Mouse (Mus musculus): ENCODE measurements at regions not wholly inside any gene's neighbourhood (a gene's known extent, or its start where the extent isn't known, plus 50 kb on each side); places are given as distances from the start of the nearest gene placed in this dataset.

DNA sequence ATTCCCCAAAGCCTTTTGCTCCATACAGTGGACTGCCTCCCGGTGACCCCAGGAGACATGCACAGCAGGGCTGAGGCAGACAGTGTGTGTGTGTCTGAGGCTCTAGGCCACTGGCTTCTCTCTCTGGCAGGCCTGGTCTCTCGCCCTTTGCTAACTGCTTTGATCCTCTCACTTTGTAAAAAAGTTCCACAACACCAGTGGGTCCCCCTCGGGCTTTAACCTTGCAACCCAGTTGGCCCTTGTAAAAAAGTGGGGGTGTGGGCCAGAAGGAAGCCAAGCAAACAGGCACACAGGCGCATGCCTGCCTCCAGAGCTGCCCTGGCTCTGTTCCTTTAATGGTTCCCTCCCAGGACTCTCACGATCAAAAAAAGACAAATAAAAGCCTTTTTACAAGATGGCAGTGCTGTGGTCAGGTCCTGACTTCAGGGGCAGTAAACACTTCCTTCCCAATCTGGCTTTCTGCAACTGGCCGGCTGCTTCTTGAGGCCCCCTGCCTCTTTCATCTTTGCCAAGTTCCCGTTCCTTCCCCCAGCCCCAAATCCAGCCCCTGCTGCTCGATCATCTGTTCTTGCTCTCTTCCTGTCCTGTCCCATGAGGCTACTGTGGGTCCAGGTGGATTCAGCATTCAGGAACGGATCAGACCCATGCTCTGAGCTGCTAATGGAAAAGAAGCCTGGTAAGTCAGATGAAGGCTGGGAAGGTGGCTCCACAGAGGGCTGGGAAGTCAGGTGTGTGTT is 419.0 kb upstream of the Tbx3 start:
- Histone ChIP-seq H3K27ac (no peak overlapping the region), H3K4me2 (no peak overlapping the region), H3K27me3 (peaks cover 31% of the 10 kb centered on the region), H3K9ac (no peak overlapping the region), H3K4me1 (peaks cover 14% of the 10 kb centered on the region), H3K9me3 (no peaks in the 10 kb centered on the region), H3K4me3 (no peak overlapping the region), H3K36me3 (no peaks in the 10 kb centered on the region)
- no peak for ATAC-seq (ENCODE audit: insufficient number of reproducible peaks, low FRiP score, low TSS enrichment, low read depth)
- 15% methylated on average over 9 of the region's 9 CpGs for WGBS

DNA sequence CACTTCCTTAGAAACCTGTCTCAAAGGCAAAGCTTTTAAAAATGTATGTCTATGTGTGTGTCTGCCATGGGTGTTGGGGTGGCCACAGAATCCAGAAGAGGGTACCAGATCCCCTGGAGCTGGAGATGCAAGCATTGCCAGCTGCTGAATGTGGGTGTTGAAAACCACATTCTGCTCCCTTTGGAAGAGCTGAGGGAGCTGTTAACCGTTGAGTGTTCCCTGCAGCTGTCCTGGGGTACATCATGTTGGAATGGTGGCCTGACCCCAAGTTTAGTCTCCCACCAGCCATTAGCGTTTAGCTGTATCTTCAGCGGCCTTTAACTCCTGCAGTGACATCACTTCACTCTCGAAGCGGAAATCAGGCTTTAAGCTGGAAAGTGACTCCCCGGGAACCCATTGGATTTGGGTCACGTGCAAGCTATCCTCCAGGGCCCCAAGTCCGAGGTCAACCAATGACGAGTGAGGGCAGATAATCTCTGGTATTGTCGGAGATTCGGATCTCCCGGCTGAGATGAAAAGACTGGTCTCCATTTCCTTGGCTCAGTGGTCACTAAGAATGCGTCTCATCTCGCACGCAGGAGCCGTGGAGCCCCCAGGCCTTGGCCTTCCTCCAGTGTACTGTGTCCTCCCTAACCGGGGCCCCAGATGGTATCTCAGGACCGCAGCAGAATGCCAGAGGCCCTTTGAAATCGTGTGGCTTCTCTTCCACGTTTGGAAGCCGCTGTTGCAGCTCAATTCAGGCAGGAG is 412.9 kb upstream of the Tbx3 start:
- no peak overlapping the region for H3K27ac ChIP-seq
- H3K9me3 ChIP-seq, result no peaks in the 10 kb centered on the region
- H3K4me3 ChIP-seq, result no peak overlapping the region
- H3K4me1 ChIP-seq, result peaks cover 7% of the 10 kb centered on the region
- no peak overlapping the region for H3K4me2 ChIP-seq
- H3K36me3 ChIP-seq, result no peaks in the 10 kb centered on the region
- 61% methylated on average over 21 of the region's 21 CpGs for WGBS
- ATAC-seq (ENCODE audit: insufficient number of reproducible peaks, low FRiP score, low TSS enrichment, low read depth), result no peak
- H3K9ac ChIP-seq, result no peak overlapping the region
- peaks cover 45% of the 10 kb centered on the region for H3K27me3 ChIP-seq

DNA sequence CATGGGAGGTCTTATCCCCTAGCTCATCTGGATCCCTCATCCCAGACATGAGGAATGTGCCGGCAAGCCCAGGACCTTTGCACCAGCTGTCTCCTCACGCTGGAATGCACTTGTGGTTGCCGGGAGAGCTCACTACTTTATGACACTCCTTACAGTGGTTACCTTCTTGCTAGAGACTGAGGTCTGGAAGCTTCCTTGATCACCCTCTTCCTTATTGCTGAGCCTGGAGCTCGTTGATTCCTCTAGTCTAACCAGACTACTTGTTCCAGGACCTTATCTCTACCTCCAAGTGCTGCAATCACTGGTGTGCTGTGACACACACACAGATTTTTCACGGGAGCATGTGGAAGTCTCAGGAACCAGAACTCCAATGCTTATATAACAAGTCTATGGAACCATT is 411.6 kb upstream of the Tbx3 start:
- Histone ChIP-seq H3K27me3 (peaks cover 54% of the 10 kb centered on the region), H3K27ac (no peak overlapping the region), H3K9me3 (no peaks in the 10 kb centered on the region), H3K4me1 (peaks cover 7% of the 10 kb centered on the region), H3K9ac (no peak overlapping the region), H3K4me2 (no peak overlapping the region), H3K4me3 (no peak overlapping the region), H3K36me3 (no peaks in the 10 kb centered on the region)
- no peak for ATAC-seq (ENCODE audit: insufficient number of reproducible peaks, low FRiP score, low TSS enrichment, low read depth)
- 68% methylated on average over 5 of the region's 5 CpGs for WGBS

DNA sequence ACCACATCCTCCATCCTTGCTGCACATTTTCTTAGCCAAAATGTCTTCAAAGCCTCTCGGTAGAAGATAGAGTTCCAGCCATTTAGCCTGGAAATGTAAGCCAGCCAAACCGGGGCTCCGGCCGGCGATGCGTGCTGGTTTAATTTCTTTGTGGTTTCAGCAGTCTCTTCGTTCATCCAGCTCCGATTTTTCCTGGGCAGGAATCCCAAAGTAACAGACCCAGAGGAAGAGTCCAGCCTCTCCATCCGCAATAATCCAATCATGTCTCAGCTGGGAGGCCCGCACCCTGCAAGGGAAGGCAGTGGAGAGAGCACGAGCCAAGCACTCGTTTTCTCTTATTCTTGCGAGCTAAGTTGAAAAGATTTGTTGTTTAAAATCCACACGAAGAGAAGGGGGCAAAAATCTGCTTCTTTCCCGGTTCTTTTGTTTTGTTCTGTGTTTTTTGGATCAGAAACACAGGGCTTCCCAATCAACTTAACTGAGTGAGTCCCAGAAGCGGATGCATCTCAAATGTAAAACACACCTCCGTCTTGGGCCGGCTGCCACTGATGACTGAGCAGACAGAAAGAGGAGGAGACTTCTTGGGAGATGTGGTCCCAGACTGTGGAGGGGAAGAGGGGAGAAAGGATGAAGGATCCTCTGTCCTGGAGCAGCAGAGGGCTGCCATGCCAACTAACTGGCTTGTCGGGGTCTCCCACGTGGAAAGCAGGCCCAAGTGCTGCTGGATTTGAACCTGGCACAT is 405.1 kb upstream of the Tbx3 start:
- Histone ChIP-seq H3K4me2 (peak overlapping the region; percentile 25), H3K4me1 (peaks cover 20% of the 10 kb centered on the region), H3K27ac (peak overlapping the region; percentile 86), H3K36me3 (no peaks in the 10 kb centered on the region), H3K4me3 (peak overlapping the region; percentile 5; the same call in 1 of the 2 replicates), H3K9ac (no peak overlapping the region), H3K27me3 (peaks cover 25% of the 10 kb centered on the region), H3K9me3 (no peaks in the 10 kb centered on the region)
- 37% methylated on average over 20 of the region's 20 CpGs for WGBS
- ATAC-seq (ENCODE audit: insufficient number of reproducible peaks, low FRiP score, low TSS enrichment, low read depth), result peak; percentile 77; the same call in 1 of the 2 replicates

DNA sequence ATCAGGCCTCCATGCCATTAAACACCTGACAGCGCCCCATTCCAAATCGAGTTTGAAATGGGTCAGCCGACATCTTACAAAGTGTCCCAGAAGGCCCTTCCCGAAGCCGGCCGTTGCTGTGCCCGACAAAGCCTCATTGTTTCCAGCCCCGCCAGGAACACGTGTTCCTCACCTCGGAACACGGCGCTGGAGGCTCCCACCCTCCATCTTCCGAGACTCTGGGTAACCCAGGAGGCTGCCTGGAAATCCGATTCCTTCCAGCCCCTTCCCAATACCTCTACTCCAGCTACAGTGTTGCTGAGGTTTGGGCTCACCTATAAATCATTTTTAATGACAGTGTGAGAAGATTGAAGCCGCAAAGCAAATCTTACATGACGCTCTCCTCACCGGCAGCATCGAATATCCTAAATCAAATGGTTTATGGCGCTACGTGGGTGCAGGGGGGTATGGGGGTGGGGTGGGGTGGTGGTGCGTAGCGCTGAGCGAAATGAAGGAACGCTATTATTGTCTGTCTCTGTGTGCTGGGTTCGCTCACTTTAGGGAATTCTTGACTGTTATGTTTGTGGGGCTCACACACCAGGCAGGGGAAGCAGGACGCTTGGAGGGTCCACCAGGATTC is 399.1 kb upstream of the Tbx3 start:
- 42% methylated on average over 26 of the region's 26 CpGs for WGBS
- 0 out of 2 replicates have a peak, but pooled peaks cover 9% of the 10 kb centered on the region for H3K4me1 ChIP-seq
- H3K27ac ChIP-seq, result no peak overlapping the region
- peaks cover 11% of the 10 kb centered on the region; the same call in 1 of the 2 replicates for H3K27me3 ChIP-seq
- no peaks in the 10 kb centered on the region for H3K36me3 ChIP-seq
- peak overlapping the region; percentile 20; the same call in 1 of the 2 replicates for H3K4me2 ChIP-seq
- no peaks in the 10 kb centered on the region for H3K9me3 ChIP-seq
- H3K9ac ChIP-seq, result no peak overlapping the region
- no peak for ATAC-seq (ENCODE audit: insufficient number of reproducible peaks, low FRiP score, low TSS enrichment, low read depth)
- H3K4me3 ChIP-seq, result no peak overlapping the region

DNA sequence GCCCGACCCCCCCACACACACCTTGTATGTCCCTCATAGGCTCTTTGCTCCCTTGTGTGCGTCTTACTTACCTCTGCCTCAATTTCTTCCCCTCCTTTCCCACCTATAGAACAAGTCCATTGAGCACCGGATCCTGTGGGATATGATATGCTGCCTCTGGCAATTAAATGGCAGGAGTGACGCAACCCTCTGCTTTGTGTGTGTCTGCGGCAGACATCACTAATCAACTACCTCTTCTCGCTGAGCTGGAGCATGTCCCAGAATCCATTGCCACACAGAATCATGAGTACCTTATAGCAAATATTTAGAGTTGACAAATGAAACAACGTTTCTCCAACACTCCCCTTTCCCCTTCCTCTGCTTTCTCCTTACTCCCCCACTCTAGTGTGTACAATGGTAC is 397.3 kb upstream of the Tbx3 start:
- H3K4me3 ChIP-seq, result no peak overlapping the region
- H3K4me1 ChIP-seq, result 0 out of 2 replicates have a peak, but pooled peaks cover 9% of the 10 kb centered on the region
- no peaks in the 10 kb centered on the region for H3K36me3 ChIP-seq
- peaks cover 8% of the 10 kb centered on the region; the same call in 1 of the 2 replicates for H3K27me3 ChIP-seq
- no peak overlapping the region for H3K4me2 ChIP-seq
- no peak for ATAC-seq (ENCODE audit: insufficient number of reproducible peaks, low FRiP score, low TSS enrichment, low read depth)
- no peak overlapping the region for H3K27ac ChIP-seq
- H3K9me3 ChIP-seq, result no peaks in the 10 kb centered on the region
- H3K9ac ChIP-seq, result no peak overlapping the region
- WGBS, result 74% methylated on average over 7 of the region's 7 CpGs

DNA sequence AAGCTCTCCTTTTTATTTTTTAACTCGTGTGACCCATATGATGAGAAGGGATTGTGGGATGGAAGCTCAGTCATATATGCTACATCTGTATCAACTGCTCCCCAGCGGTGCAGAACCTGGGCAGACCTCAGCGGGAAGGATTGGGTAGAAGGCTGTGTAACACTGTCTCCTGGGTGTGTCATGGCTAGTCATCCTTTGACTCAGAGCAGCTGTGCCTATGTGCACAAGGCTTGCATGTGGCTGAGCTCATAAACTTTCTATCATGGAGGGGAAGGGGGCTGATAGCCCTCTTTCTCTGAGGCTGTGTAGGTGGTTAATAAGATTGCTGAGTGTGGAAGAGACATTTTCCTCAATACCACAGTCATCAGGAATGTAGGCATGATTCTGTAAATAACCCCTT is 396.9 kb upstream of the Tbx3 start:
- H3K27me3 ChIP-seq, result peaks cover 6% of the 10 kb centered on the region; the same call in 1 of the 2 replicates
- no peak overlapping the region for H3K4me2 ChIP-seq
- H3K4me3 ChIP-seq, result no peak overlapping the region
- WGBS, result 83% methylated on average over 3 of the region's 3 CpGs
- no peak overlapping the region for H3K9ac ChIP-seq
- no peak for ATAC-seq (ENCODE audit: insufficient number of reproducible peaks, low FRiP score, low TSS enrichment, low read depth)
- H3K36me3 ChIP-seq, result no peaks in the 10 kb centered on the region
- no peak overlapping the region for H3K27ac ChIP-seq
- H3K9me3 ChIP-seq, result no peaks in the 10 kb centered on the region
- H3K4me1 ChIP-seq, result 0 out of 2 replicates have a peak, but pooled peaks cover 9% of the 10 kb centered on the region

DNA sequence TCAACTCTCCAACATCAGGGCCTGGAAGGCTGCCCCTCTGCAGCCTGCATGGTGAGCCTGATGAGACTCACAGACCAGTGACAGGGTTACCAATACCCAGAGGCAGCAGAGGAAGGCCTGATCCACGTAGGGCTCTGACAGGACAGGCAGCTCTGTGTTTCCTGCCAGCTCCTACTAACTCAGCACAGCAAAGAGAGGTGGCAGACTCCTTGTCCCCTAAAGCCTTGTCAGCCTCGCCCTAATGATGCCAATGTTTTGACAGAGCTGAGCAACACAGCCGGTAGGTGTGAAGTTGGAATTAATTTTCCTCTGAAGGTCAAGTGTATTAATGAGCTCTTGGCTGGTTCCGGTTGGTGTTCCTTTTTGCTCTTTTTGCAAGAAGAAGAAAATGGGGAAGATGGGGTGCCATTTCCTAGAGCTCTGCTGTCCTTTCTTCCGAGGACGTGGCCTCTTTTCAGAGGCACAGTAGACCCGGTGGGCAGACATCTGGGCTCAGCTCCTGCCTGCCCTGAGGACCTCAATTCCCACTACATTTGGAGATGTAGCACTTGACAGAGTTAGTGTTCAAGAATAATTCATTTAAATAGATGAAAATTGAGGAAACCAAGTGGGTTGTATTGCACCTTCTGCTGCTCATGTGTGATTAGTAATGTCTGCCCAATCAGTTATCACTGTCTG is 395.5 kb upstream of the Tbx3 start:
- no peak overlapping the region for H3K9ac ChIP-seq
- 71% methylated on average over 7 of the region's 7 CpGs for WGBS
- no peaks in the 10 kb centered on the region for H3K9me3 ChIP-seq
- peaks cover 6% of the 10 kb centered on the region; the same call in 1 of the 2 replicates for H3K27me3 ChIP-seq
- H3K4me3 ChIP-seq, result no peak overlapping the region
- no peak overlapping the region for H3K27ac ChIP-seq
- no peak for ATAC-seq (ENCODE audit: insufficient number of reproducible peaks, low FRiP score, low TSS enrichment, low read depth)
- 0 out of 2 replicates have a peak, but pooled peaks cover 9% of the 10 kb centered on the region for H3K4me1 ChIP-seq
- no peak overlapping the region for H3K4me2 ChIP-seq
- no peaks in the 10 kb centered on the region for H3K36me3 ChIP-seq

DNA sequence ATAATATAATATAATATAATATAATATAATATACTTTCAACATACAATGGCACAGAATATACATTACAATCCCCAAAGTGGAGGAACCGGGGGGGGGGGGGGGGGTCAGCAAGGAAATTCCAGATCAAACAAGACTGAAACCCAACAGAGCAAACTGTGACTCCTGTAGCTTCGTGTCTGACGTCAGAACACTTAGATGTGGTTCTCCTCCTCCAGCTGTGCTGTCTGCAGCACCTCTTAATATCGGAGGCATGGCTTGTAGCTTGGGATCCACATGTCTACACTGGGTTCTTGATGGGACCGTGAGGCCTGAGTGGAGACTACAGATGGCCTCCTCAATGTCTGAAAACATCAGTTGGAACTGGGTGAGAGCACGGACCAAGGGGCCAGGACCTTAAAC is 390.3 kb upstream of the Tbx3 start:
- WGBS, result 61% methylated on average over 6 of the region's 6 CpGs
- Histone ChIP-seq H3K27me3 (no peaks in the 10 kb centered on the region), H3K4me3 (no peak overlapping the region), H3K4me2 (no peak overlapping the region), H3K9ac (no peak overlapping the region), H3K4me1 (no peaks in the 10 kb centered on the region), H3K9me3 (no peaks in the 10 kb centered on the region), H3K36me3 (no peaks in the 10 kb centered on the region), H3K27ac (no peak overlapping the region)
- ATAC-seq (ENCODE audit: insufficient number of reproducible peaks, low FRiP score, low TSS enrichment, low read depth), result no peak

DNA sequence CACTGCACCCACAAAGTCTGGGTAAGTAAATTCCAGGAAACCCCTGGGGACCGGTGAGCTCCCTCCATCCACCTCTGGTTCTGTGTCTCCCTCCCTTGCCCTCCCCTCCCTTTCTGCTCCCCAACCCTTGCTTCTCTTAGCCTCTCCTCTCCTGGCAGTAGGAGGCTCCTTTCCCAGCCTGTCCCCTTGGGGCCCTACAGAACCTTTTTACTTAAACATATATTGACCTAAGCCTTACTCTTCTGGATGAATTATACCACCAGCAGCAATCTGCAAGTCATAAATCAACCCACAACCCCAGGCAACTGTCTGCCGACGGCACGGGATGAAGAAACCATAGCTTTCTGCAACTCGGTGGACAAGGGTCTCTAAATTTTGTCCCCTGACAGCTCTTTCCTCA is 380.7 kb upstream of the Tbx3 start:
- H3K4me2 ChIP-seq, result no peak overlapping the region
- no peaks in the 10 kb centered on the region for H3K36me3 ChIP-seq
- no peaks in the 10 kb centered on the region for H3K4me1 ChIP-seq
- 0 out of 2 replicates have a peak, but pooled peaks cover 5% of the 10 kb centered on the region for H3K9me3 ChIP-seq
- peaks cover 44% of the 10 kb centered on the region for H3K27me3 ChIP-seq
- no peak overlapping the region for H3K4me3 ChIP-seq
- 20% methylated on average over 5 of the region's 5 CpGs for WGBS
- no peak for ATAC-seq (ENCODE audit: insufficient number of reproducible peaks, low FRiP score, low TSS enrichment, low read depth)
- no peak overlapping the region for H3K27ac ChIP-seq
- H3K9ac ChIP-seq, result no peak overlapping the region

DNA sequence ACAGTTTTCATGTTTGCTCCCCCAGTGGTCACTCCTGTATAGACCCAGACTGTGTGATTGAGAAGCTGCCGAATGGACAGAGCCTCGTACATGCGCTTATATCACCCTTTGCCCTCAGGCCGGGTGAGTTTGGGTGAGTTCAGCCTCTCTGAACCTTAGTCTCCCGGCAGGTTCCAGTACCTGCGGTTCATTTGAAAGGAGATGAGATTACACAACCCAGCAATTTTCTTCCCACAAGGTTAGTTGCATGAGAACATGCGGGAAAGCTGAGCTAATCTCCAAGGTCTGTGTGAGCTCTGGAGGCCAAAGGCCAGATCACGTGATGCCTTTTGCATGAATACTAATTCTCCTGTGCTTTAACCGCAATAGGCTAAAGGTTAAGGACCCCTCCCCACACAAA is 378.1 kb upstream of the Tbx3 start:
- peaks cover 42% of the 10 kb centered on the region for H3K27me3 ChIP-seq

More for the DNA sequence above, 378.1 kb upstream of the Tbx3 start:
- no peak for ATAC-seq (ENCODE audit: insufficient number of reproducible peaks, low FRiP score, low TSS enrichment, low read depth)
- Histone ChIP-seq H3K27ac (no peak overlapping the region), H3K9ac (no peak overlapping the region), H3K4me2 (no peak overlapping the region), H3K9me3 (0 out of 2 replicates have a peak, but pooled peaks cover 5% of the 10 kb centered on the region), H3K36me3 (no peaks in the 10 kb centered on the region), H3K4me3 (no peak overlapping the region), H3K4me1 (peaks cover 4% of the 10 kb centered on the region; the same call in 1 of the 2 replicates)
- 48% methylated on average over 9 of the region's 9 CpGs for WGBS
